Mouse (Mus musculus) left cerebral cortex, postnatal 10 days (tissue): ENCODE results near the gene Ddx23. TPM values are rescaled to one million over a fixed set of nuclear protein-coding genes. Genes with fewer than 3 reads are reported as not detected.
A peak's percentile ranks its signal among the peaks of the same experiment; 100 is the strongest.

Source experiments
- DNase-seq, 2 experiments: peaks; one replicate each; pipeline ENCODE4 v3.0.0; 2021 to 2022; ENCODE audit warnings: low spot score in 2 of 2, mixed read lengths in 1 of 2; ENCODE audit errors: extremely low spot score in 1 of 2
- intact Hi-C: fragments of 180-260 bp; cut with DNase I; formaldehyde crosslinking; loops from one replicate; pipeline ENCODE4 v1.15.1; 2025
- total RNA-seq, 2 experiments: library from RNA; stranded (reverse); gene quantifications; 2 replicates each; pipeline ENCODE4 v1.2.3; 2021

Ddx23 gene
- total RNA-seq, 2 experiments from 2014 or later, result 55.8 to 58.2 TPM

DNA sequence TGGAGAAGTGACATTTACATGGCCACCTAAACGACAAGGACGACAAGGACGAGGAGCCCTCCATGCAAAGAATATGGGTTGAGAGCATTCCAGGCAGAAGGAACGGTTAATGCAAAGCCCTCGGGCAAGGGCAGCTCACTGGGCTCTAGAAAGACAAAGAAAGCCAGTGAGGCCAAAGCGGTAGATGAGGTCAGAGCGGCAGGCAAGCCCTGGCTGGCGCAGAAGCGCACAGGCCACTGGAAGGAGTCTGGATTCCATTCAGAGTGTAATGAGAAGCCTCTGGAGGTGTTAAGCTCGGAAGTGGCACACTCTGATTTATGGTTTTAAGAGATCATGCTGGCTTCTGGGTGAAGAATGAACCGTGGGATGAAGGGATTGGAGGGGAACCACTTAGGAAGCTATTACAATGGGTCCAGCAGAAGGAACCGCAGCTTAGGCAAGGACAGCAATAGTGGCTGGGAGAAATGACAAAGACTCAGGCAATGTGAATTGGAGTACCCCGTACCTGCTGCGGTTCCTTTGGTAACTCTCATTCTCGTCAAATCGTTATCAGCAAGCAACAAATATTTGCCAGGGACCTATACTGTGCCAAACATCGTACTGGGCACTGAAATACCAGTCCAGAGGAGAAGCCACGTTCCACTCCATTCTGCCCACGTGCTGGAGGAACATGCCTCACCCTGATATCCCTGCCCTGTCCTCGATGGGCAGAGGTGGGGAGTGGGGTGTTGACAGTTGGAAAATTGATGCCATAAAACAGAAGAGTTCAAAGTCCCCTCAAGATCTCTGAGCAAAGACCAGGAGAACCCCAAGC lies 46.1 kb downstream of the Ddx23 start:
- intact Hi-C loops, result loop anchor here (2.0 kb wide), 1 partner anchor 36 kb away; no protein-coding TSS in a partner anchor
- DNase-seq, result no peak

GRCm38 (mm10) chr15:98615751-98616150 lies 46.9 kb downstream of the Ddx23 start:
- intact Hi-C loops, result loop anchor here (2.0 kb wide), 1 partner anchor 35 kb away; no protein-coding TSS in a partner anchor
- DNase-seq, result no peak

DNA sequence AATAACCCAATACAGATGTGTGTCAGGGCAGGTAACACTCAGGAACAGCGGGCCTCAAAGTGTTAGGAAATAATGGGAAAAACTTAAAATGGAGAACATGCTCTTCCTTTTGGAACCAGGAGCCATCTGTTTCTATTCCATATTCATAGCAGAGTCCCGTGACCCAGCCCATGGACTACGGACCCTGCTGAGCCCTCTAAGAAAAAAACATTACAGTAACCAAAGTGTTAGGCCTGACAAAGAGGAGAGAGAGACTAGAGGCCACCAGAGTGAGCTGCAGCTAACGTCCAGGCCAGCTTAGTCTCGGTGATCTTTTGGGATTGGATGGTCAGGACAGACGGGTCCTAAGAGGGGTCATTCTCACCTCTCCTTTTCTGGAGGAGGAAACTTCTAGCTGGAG lies 47.7 kb downstream of the Ddx23 start:
- intact Hi-C loops, result no loop called here
- no peak for DNase-seq

GRCm38 (mm10) chr15:98614551-98614950 lies 48.1 kb downstream of the Ddx23 start:
- intact Hi-C loops, result no loop called here
- DNase-seq, result peak in 1 of 2 experiments; percentile 75

DNA sequence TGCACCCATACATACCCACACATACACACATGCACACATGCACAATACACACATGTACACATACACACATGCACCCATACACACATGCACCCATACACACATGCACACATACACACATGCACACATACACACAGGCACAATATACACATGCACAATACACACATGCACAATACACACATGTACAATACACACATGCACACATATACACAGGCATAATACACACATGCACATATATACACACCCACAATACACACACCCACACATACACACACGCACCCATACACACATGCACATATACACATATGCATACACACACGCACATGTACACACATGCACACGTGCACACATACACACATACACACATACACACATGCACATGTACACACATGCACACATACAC lies 50.5 kb downstream of the Ddx23 start:
- intact Hi-C loops, result no loop called here
- no peak for DNase-seq

- intact Hi-C loops, result no loop called here
- no peak for DNase-seq
Measured at GRCm38 (mm10) chr15:98610131-98610633, 52.5 kb downstream of the Ddx23 start.

DNA sequence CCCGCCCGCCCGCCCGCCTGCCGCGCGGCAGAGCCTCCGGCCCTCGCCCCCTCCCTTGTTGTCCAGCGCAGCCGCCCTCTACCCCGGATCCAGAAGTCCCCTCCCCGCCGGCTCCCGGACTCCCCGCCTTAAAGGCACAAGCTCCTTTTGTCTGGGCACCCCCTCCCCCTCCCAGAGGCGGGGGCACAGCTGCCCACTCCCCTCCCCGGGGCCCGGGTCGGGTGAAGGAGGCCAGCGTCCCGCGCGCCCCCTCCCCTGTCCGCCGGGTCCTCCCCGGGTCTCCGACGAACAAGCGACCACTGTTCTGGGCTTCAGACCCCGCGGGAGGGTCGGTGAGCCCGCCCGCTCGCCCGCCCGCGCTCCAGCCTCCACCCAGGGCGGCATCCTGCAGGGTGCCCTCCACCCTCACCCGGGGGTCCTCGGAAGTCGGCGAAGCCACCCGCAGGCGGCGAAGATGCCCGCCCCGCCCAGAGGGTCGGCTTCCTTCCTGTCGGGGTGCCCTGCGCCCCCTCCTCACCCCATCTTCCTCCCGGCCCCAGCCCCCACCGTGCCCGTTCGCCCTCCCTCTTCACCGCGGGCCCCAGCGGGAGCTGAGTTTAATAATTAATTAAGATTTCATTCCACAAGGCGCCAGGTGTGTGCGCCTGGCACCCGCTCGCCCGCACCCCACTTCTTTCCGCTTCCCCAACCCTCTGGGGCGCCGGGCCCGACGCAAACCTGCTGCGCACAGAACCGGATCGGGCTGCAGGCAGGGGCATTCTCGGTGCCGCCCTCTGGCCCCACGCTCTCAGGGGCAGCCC lies 53.2 kb downstream of the Ddx23 start, which contains the start of gene Adcy6:
TSS of gene Adcy6 (minus strand) at position 746 of the 800 bp plus-strand sequence.
- intact Hi-C loops, result no loop called here

GRCm38 (mm10) chr15:98608784-98609250 lies 53.9 kb downstream of the Ddx23 start:
- intact Hi-C loops, result no loop called here
- DNase-seq, result no peak

More for the DNA sequence above, 53.2 kb downstream of the Ddx23 start, which contains the start of gene Adcy6:
- peak; percentile 72 to 93 for DNase-seq

- intact Hi-C loops, result no loop called here
- DNase-seq, result no peak
Measured at GRCm38 (mm10) chr15:98608058-98608783, 54.5 kb downstream of the Ddx23 start.

- DNase-seq, result no peak
- intact Hi-C loops, result no loop called here
Measured at GRCm38 (mm10) chr15:98607557-98607956, 55.1 kb downstream of the Ddx23 start.

GRCm38 (mm10) chr15:98606739-98607138 lies 56.0 kb downstream of the Ddx23 start:
- no peak for DNase-seq
- intact Hi-C loops, result no loop called here

DNA sequence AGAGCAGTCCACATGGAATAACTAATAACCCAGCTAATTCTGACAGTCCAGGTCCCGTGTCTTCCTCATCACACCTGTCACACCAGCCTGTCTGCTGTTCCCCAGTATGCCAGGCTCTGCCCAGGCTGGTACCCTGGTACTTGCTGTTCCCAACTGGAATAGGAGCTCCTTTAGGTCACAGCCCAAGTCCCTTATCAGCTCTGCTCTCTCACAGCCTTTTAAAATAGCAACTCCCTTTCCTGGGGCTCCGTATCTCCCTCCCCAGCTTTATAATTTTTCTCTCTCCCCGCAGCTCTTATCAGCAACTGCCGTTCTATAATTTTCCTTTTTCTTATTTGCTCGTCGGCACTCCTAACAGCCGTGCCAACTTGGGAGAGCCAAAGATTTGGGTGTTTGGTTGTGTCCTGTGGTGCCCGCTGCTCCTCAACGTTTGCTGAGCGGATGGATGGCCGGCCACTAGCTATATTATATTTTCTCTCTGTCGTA lies 56.6 kb downstream of the Ddx23 start:
- intact Hi-C loops, result no loop called here
- DNase-seq, result no peak

GRCm38 (mm10) chr15:98604041-98604575 lies 58.6 kb downstream of the Ddx23 start:
- no peak for DNase-seq
- intact Hi-C loops, result no loop called here

DNA sequence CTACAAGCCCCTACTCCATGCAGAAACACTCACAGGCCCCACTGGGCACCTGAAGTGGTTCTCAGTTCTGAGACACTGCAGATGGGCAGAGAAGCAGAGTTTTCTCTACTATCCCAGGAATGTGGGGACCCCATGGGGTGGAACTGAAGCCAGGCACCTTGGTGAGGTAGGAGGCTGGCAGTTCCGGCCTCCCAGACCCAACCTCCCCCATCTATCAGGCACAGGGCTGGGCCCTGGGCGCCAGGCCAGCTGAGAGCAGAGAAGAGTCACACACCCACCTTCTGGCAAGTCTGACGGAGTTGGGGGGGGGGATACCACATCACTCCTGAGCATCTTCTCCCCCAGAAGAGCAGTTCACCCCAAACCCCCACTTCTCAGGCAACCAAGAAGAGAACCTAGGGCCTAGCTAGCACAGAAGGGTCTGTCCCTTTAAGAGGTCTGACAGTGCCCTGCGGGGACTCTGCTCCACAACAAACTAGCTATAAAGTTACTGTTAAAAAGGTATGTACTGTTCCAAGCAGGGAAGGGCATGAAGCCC lies 59.7 kb downstream of the Ddx23 start:
- intact Hi-C loops, result no loop called here

GRCm38 (mm10) chr15:98602191-98602881 lies 60.4 kb downstream of the Ddx23 start:
- intact Hi-C loops, result no loop called here

More for the DNA sequence above, 59.7 kb downstream of the Ddx23 start:
- DNase-seq, result peak in 1 of 2 experiments; percentile 60

GRCm38 (mm10) chr15:98601832-98602190 lies 60.9 kb downstream of the Ddx23 start:
- no peak for DNase-seq
- intact Hi-C loops, result no loop called here

More at GRCm38 (mm10) chr15:98602191-98602881, 60.4 kb downstream of the Ddx23 start:
- peak in 1 of 2 experiments; percentile 71 for DNase-seq

GRCm38 (mm10) chr15:98600036-98600709 lies 62.5 kb downstream of the Ddx23 start:
- DNase-seq, result no peak
- intact Hi-C loops, result no loop called here
